Mouse (Mus musculus) neural tube, embryonic 12.5 days (tissue): ENCODE results near the gene Ppt2. TPM values are rescaled to one million over a fixed set of nuclear protein-coding genes. Genes with fewer than 3 reads are reported as not detected.
A peak's percentile ranks its signal among the peaks of the same experiment; 100 is the strongest.

Experiments
- ATAC-seq: fragments of 200-750 bp; cut with Nextera tagmentation; 2 replicates; pipeline ENCODE4 v1.8.0; 2017; ENCODE audit warnings: low read depth, mild to moderate bottlenecking, moderate TSS enrichment, moderate library complexity; ENCODE audit not compliant: low FRiP score
- H3K27ac ChIP-seq: fragments of 300-500 bp; sonication (generic); 2 replicates; pipeline ENCODE4 v1.5.1; 2016
- H3K27me3 ChIP-seq: fragments of 300-500 bp; sonication (generic); replicated peaks from 2 replicates; pipeline ENCODE4 v1.6.1; 2016; ENCODE audit warnings: mild to moderate bottlenecking
- H3K36me3 ChIP-seq: fragments of 300-500 bp; sonication (generic); 2 replicates; pipeline ENCODE4 v1.6.1; 2016; ENCODE audit warnings: mild to moderate bottlenecking
- H3K4me1 ChIP-seq: fragments of 300-500 bp; sonication (generic); 2 replicates; pipeline ENCODE4 v1.6.1; 2016
- H3K4me2 ChIP-seq: fragments of 300-500 bp; sonication (generic); replicated peaks from 2 replicates; pipeline ENCODE4 v1.6.1; 2016; ENCODE audit warnings: mild to moderate bottlenecking
- H3K4me3 ChIP-seq: fragments of 300-500 bp; sonication (generic); 2 replicates; pipeline ENCODE4 v1.5.1; 2016
- H3K9ac ChIP-seq: fragments of 300-500 bp; sonication (generic); 2 replicates; pipeline ENCODE4 v1.6.1; 2016; ENCODE audit warnings: mild to moderate bottlenecking
- H3K9me3 ChIP-seq: fragments of 300-500 bp; sonication (generic); 2 replicates; pipeline ENCODE4 v1.6.1; 2016; ENCODE audit warnings: mild to moderate bottlenecking
- WGBS: fragments of 180-500 bp; shearing (Covaris S2); methylation state at CpG from one replicate; pipeline ENCODE4 v1.1.7; 2016; 5-methylcytosine and 5-hydroxymethylcytosine counted together
- polyA plus RNA-seq: library from polyadenylated mRNA; unstranded; fragments of >200 nt; fragmentation: Nextera tagmentation; extraction: Ambion mirVana; gene quantifications from 2 replicates; pipeline ENCODE4 v1.2.1, GENCODE M21; 2016

Ppt2 gene
- polyA plus RNA-seq, 1 experiment from 2014 or later, result 22.9 TPM

- 93% methylated on average over 13 of the region's 13 CpGs for WGBS
- H3K4me2 ChIP-seq, result no peak overlapping the region
- H3K9ac ChIP-seq, result no peak overlapping the region
- peaks cover 5% of the 10 kb centered on the region; the same call in 1 of the 2 replicates for H3K27me3 ChIP-seq
- no peaks in the 10 kb centered on the region; the same call in 1 of the 2 replicates for H3K4me1 ChIP-seq
- no peak overlapping the region for H3K4me3 ChIP-seq
- no peaks in the 10 kb centered on the region for H3K9me3 ChIP-seq
- ATAC-seq, result no peak
- no peak overlapping the region for H3K27ac ChIP-seq
- peaks cover 60% of the 10 kb centered on the region for H3K36me3 ChIP-seq
Measured at GRCm38 (mm10) chr17:34654392-34654791, 26.1 kb upstream of the Ppt2 start.

- peaks cover 66% of the 10 kb centered on the region for H3K36me3 ChIP-seq
- H3K27ac ChIP-seq, result no peak overlapping the region
- no peak overlapping the region for H3K4me2 ChIP-seq
- 66% methylated on average over 9 of the region's 9 CpGs for WGBS
- H3K4me1 ChIP-seq, result no peaks in the 10 kb centered on the region; the same call in 1 of the 2 replicates
- H3K9ac ChIP-seq, result no peak overlapping the region
- H3K4me3 ChIP-seq, result no peak overlapping the region
- ATAC-seq, result no peak
- H3K27me3 ChIP-seq, result no peaks in the 10 kb centered on the region
- no peaks in the 10 kb centered on the region for H3K9me3 ChIP-seq
Measured at GRCm38 (mm10) chr17:34653746-34654285, 25.5 kb upstream of the Ppt2 start.

- H3K4me2 ChIP-seq, result no peak overlapping the region
- H3K4me1 ChIP-seq, result peaks cover 6% of the 10 kb centered on the region
- H3K36me3 ChIP-seq, result peaks cover 70% of the 10 kb centered on the region
- H3K4me3 ChIP-seq, result no peak overlapping the region
- no peak overlapping the region for H3K27ac ChIP-seq
- ATAC-seq, result no peak
- H3K27me3 ChIP-seq, result no peaks in the 10 kb centered on the region
- 87% methylated on average over 8 of the region's 8 CpGs for WGBS
- H3K9ac ChIP-seq, result no peak overlapping the region
- no peaks in the 10 kb centered on the region for H3K9me3 ChIP-seq
Measured at GRCm38 (mm10) chr17:34652985-34653384, 24.7 kb upstream of the Ppt2 start.

GRCm38 (mm10) chr17:34652546-34652945 is 24.2 kb upstream of the Ppt2 start:
- H3K36me3 ChIP-seq, result peaks cover 70% of the 10 kb centered on the region
- WGBS, result 91% methylated on average over 10 of the region's 10 CpGs
- ATAC-seq, result no peak

GRCm38 (mm10) chr17:34651507-34652221 is 23.4 kb upstream of the Ppt2 start:
- no peaks in the 10 kb centered on the region for H3K9me3 ChIP-seq
- H3K4me1 ChIP-seq, result peaks cover 10% of the 10 kb centered on the region
- no peak overlapping the region for H3K9ac ChIP-seq
- 50% methylated on average over 19 of the region's 19 CpGs for WGBS
- H3K4me2 ChIP-seq, result no peak overlapping the region
- no peak overlapping the region for H3K27ac ChIP-seq
- peaks cover 70% of the 10 kb centered on the region for H3K36me3 ChIP-seq
- H3K27me3 ChIP-seq, result no peaks in the 10 kb centered on the region
- H3K4me3 ChIP-seq, result no peak overlapping the region
- no peak for ATAC-seq

More at GRCm38 (mm10) chr17:34652546-34652945, 24.2 kb upstream of the Ppt2 start:
- Histone ChIP-seq H3K9me3 (no peaks in the 10 kb centered on the region), H3K27ac (no peak overlapping the region), H3K4me2 (no peak overlapping the region), H3K4me3 (no peak overlapping the region), H3K9ac (no peak overlapping the region), H3K4me1 (peaks cover 10% of the 10 kb centered on the region), H3K27me3 (no peaks in the 10 kb centered on the region)

GRCm38 (mm10) chr17:34650781-34651180 is 22.5 kb upstream of the Ppt2 start:
- no peak overlapping the region for H3K9ac ChIP-seq
- peaks cover 70% of the 10 kb centered on the region for H3K36me3 ChIP-seq
- 91% methylated on average over 14 of the region's 14 CpGs for WGBS
- no peak for ATAC-seq
- no peaks in the 10 kb centered on the region for H3K9me3 ChIP-seq
- no peaks in the 10 kb centered on the region for H3K27me3 ChIP-seq
- peaks cover 16% of the 10 kb centered on the region for H3K4me1 ChIP-seq
- no peak overlapping the region for H3K27ac ChIP-seq
- no peak overlapping the region for H3K4me2 ChIP-seq
- H3K4me3 ChIP-seq, result no peak overlapping the region

- Histone ChIP-seq H3K9ac (no peak overlapping the region), H3K4me2 (no peak overlapping the region), H3K4me1 (peaks cover 25% of the 10 kb centered on the region), H3K9me3 (no peaks in the 10 kb centered on the region), H3K4me3 (no peak overlapping the region), H3K27ac (no peak overlapping the region), H3K36me3 (peaks cover 58% of the 10 kb centered on the region), H3K27me3 (no peaks in the 10 kb centered on the region)
- no peak for ATAC-seq
- 89% methylated on average over 18 of the region's 18 CpGs for WGBS
Measured at GRCm38 (mm10) chr17:34649106-34649864, 21.0 kb upstream of the Ppt2 start.

- 87% methylated on average over 16 of the region's 16 CpGs for WGBS
- Histone ChIP-seq H3K4me2 (peak overlapping the region; percentile 82), H3K4me1 (peaks cover 25% of the 10 kb centered on the region), H3K9me3 (no peaks in the 10 kb centered on the region), H3K27me3 (no peaks in the 10 kb centered on the region), H3K36me3 (peaks cover 49% of the 10 kb centered on the region), H3K9ac (0 out of 2 replicates have a peak overlapping the region, but pooled peaks have one; percentile 9), H3K4me3 (peak overlapping the region; percentile 85; the same call in 1 of the 2 replicates), H3K27ac (no peak overlapping the region)
- ATAC-seq, result no peak
Measured at GRCm38 (mm10) chr17:34648141-34648890, 20.0 kb upstream of the Ppt2 start.

GRCm38 (mm10) chr17:34646906-34647787 is 18.8 kb upstream of the Ppt2 start, which contains the start of gene Atf6b:
Gene Atf6b, plus strand, starts transcription at chr17:34647146.
- under 1% methylated on average over 66 of the region's 66 CpGs for WGBS
- Histone ChIP-seq H3K4me1 (peaks cover 25% of the 10 kb centered on the region), H3K4me2 (peak within 1 kb of the TSS; percentile 82), H3K9me3 (no peaks in the 10 kb centered on the region), H3K9ac (peak within 1 kb of the TSS; percentile 76), H3K27ac (peak within 1 kb of the TSS; percentile 28; the same call in 1 of the 2 replicates), H3K27me3 (no peaks in the 10 kb centered on the region), H3K4me3 (peak within 1 kb of the TSS; percentile 85), H3K36me3 (peaks cover 37% of the 10 kb centered on the region)
- peak; percentile 96 for ATAC-seq

GRCm38 (mm10) chr17:34645831-34646511 is 17.7 kb upstream of the Ppt2 start:
- WGBS, result 91% methylated on average over 30 of the region's 30 CpGs
- H3K4me3 ChIP-seq, result no peak overlapping the region
- ATAC-seq, result no peak
- no peaks in the 10 kb centered on the region for H3K9me3 ChIP-seq
- peaks cover 26% of the 10 kb centered on the region for H3K36me3 ChIP-seq
- no peak overlapping the region for H3K27ac ChIP-seq
- peak overlapping the region; percentile 76 for H3K4me2 ChIP-seq
- H3K27me3 ChIP-seq, result no peaks in the 10 kb centered on the region
- peaks cover 30% of the 10 kb centered on the region for H3K4me1 ChIP-seq
- no peak overlapping the region for H3K9ac ChIP-seq
